Mouse (Mus musculus) spleen, adult 2 months (tissue): Measurements from ENCODE around the gene Akap12.

Experiments used
- CTCF ChIP-seq: fragments of 200-500 bp; IDR thresholded peaks from 2 replicates; pipeline ENCODE4 v1.5.1; 2011; ENCODE audit warnings: mild to moderate bottlenecking, inconsistent platforms; ENCODE audit not compliant: insufficient read depth, insufficient read length, insufficient replicate concordance; ENCODE audit errors: extremely low read depth
- POLR2A ChIP-seq: fragments of 200-500 bp; IDR thresholded peaks from 2 replicates; pipeline ENCODE4 v1.6.1; 2011; ENCODE audit warnings: low read depth, low read length, inconsistent platforms

DNA sequence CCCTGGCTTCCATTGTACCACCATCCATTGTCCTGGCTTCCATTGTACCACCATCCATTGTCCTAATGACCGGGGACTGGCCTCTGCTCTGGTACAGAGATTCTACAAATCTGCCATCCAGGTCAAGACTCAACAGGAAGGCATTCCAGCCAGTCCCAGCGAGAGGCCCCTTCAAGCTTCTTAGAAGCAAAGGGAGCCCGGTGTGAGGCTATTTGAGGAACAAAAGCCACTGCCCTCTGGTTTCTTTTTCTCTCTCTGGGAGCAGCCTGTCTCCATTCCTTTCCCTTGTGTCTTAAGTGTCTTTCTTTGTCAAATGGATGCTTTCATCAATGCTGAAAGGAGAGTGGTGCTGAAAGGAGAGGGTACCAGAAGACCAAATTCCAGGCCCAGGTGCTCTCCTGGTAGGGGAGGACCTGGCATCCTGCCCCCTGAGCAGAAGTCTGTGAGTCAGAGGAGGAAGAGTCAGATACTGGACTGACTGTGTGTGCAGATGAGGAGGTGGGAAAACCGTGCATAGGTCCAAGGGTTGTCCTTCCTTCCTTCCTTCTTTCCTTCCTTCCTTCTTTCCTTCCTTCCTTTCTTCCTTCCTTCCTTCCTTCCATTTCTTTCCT is 16.8 kb upstream of the Akap12 start:
- TF ChIP-seq POLR2A (no peak), CTCF (no peak)
